Mouse (Mus musculus) brain, embryonic 14.5 days (tissue): ENCODE measurements around the gene Tgfb1.

Experiments used
- CTCF ChIP-seq: fragments of 200-500 bp; IDR thresholded peaks from 2 replicates; pipeline ENCODE4 v1.5.1; 2012; ENCODE audit warnings: inconsistent platforms, mild to moderate bottlenecking, moderate library complexity, borderline replicate concordance; ENCODE audit not compliant: insufficient read depth, insufficient read length; ENCODE audit errors: extremely low read depth
- POLR2A ChIP-seq: fragments of 200-500 bp; IDR thresholded peaks from 2 replicates; pipeline ENCODE4 v1.6.1; 2012; ENCODE audit warnings: mild to moderate bottlenecking, inconsistent platforms, borderline replicate concordance; ENCODE audit not compliant: poor library complexity, insufficient read depth, insufficient read length, severe bottlenecking; ENCODE audit errors: extremely low read depth

GRCm38 (mm10) chr7:25712801-25713200 is 26.0 kb downstream of the Tgfb1 start:
- no peak for TF ChIP-seq CTCF
- no peak for TF ChIP-seq POLR2A
